Mouse (Mus musculus): ENCODE measurements at regions not wholly inside any gene's neighbourhood (a gene's known extent, or its start where the extent isn't known, plus 50 kb on each side); places are given as distances from the start of the nearest gene placed in this dataset.
"Not testable (repeated sequence)": the region's sequence is repeated elsewhere in the genome, so short reads cannot be mapped to it uniquely, and the experiment has no call there.

- no peak for DNase-seq (ENCODE audit: low spot score)
Observed at GRCm38 (mm10) chr2:17946047-17946446, 50.7 kb downstream of the H2al2a start.

- no peak for DNase-seq (ENCODE audit: low spot score)
Observed at GRCm38 (mm10) chr2:17945369-17945915, 51.3 kb downstream of the H2al2a start.

GRCm38 (mm10) chr2:17943506-17943905, 53.3 kb downstream of the H2al2a start:
- DNase-seq (ENCODE audit: low spot score) = no peak

GRCm38 (mm10) chr2:17942528-17943387, 54.0 kb downstream of the H2al2a start:
- DNase-seq (ENCODE audit: low spot score) = no peak

GRCm38 (mm10) chr2:17941921-17942320, 54.8 kb downstream of the H2al2a start:
- DNase-seq (ENCODE audit: low spot score) = no peak

- DNase-seq (ENCODE audit: low spot score) = not testable (repeated sequence)
Observed at GRCm38 (mm10) chr2:17939857-17940848, 56.6 kb downstream of the H2al2a start.

- no peak for DNase-seq (ENCODE audit: low spot score)
Observed at GRCm38 (mm10) chr2:17939183-17939856, 57.4 kb downstream of the H2al2a start.

- DNase-seq (ENCODE audit: low spot score) = no peak
Observed at GRCm38 (mm10) chr2:17936527-17937139, 60.1 kb downstream of the H2al2a start.

- no peak for DNase-seq (ENCODE audit: low spot score)
Observed at GRCm38 (mm10) chr2:17935916-17936315, 60.8 kb downstream of the H2al2a start.

GRCm38 (mm10) chr2:17935466-17935865, 61.3 kb downstream of the H2al2a start:
- no peak for DNase-seq (ENCODE audit: low spot score)

- no peak for DNase-seq (ENCODE audit: low spot score)
Observed at GRCm38 (mm10) chr2:17934610-17935009, 62.1 kb downstream of the H2al2a start.

- DNase-seq (ENCODE audit: low spot score) = no peak
Observed at GRCm38 (mm10) chr2:17932932-17933790, 63.6 kb downstream of the H2al2a start.

- no peak for DNase-seq (ENCODE audit: low spot score)
Observed at GRCm38 (mm10) chr2:17932426-17932931, 64.3 kb downstream of the H2al2a start.

GRCm38 (mm10) chr2:17931881-17932280, 64.9 kb downstream of the H2al2a start:
- no peak for DNase-seq (ENCODE audit: low spot score)

- no peak for DNase-seq (ENCODE audit: low spot score)
Observed at GRCm38 (mm10) chr2:17918861-17919648, 77.7 kb downstream of the H2al2a start.

GRCm38 (mm10) chr2:17917238-17917946, 79.4 kb downstream of the H2al2a start:
- DNase-seq (ENCODE audit: low spot score) = no peak

GRCm38 (mm10) chr2:17902616-17903015, 94.1 kb downstream of the H2al2a start:
- no peak for DNase-seq (ENCODE audit: low spot score)

GRCm38 (mm10) chr2:17900202-17900601, 96.6 kb downstream of the H2al2a start:
- DNase-seq (ENCODE audit: low spot score) = no peak

- no peak for DNase-seq (ENCODE audit: low spot score)
Observed at GRCm38 (mm10) chr2:17898780-17899179, 98.0 kb downstream of the H2al2a start.
